Mouse (Mus musculus) regulatory T cell (primary cell): ENCODE measurements around the gene Gm7030.
"Not testable (repeated sequence)": the region's sequence is repeated elsewhere in the genome, so short reads cannot be mapped to it uniquely, and the experiment has no call there.

Source experiments
- in situ Hi-C: fragments of 300-600 bp; cut with MboI, MseI; formaldehyde crosslinking; loops from one replicate; pipeline ENCODE4 v1.15.1; 2025; ENCODE audit warnings: high pct_unique_total_duplicates

Gm7030 gene

GRCm38 (mm10) chr17:36128968-36129817 lies at the start of gene Gm7030:
Gene Gm7030 (minus strand): TSS chr17:36129425.
- in situ Hi-C loops: not testable (repeated sequence)

- in situ Hi-C loops: loop anchor here (5.0 kb wide), 1 partner anchor 87 kb away; no protein-coding TSS in a partner anchor
These were observed 49.7 kb upstream of the Gm7030 start for GRCm38 (mm10) chr17:36178938-36179337.

- in situ Hi-C loops: loop anchor here (5.0 kb wide), 1 partner anchor 84 kb away; no protein-coding TSS in a partner anchor
These were observed 46.9 kb upstream of the Gm7030 start for GRCm38 (mm10) chr17:36176132-36176531.

GRCm38 (mm10) chr17:36170287-36170814 lies 41.1 kb upstream of the Gm7030 start:
- in situ Hi-C loops: no loop called here

GRCm38 (mm10) chr17:36169753-36170152 lies 40.5 kb upstream of the Gm7030 start:
- in situ Hi-C loops: no loop called here

- in situ Hi-C loops: not testable (repeated sequence)
These were observed 39.9 kb upstream of the Gm7030 start for GRCm38 (mm10) chr17:36169094-36169493.

GRCm38 (mm10) chr17:36168039-36168652 lies 38.9 kb upstream of the Gm7030 start, which contains the start of gene Gm8909:
Gene Gm8909 (minus strand): TSS chr17:36168537.
- in situ Hi-C loops: no loop called here

GRCm38 (mm10) chr17:36167306-36168038 lies 38.2 kb upstream of the Gm7030 start:
- in situ Hi-C loops: no loop called here

- in situ Hi-C loops: not testable (repeated sequence)
These were observed 37.7 kb upstream of the Gm7030 start for GRCm38 (mm10) chr17:36166901-36167300.

GRCm38 (mm10) chr17:36161129-36162051 lies 32.2 kb upstream of the Gm7030 start:
- in situ Hi-C loops: no loop called here

- in situ Hi-C loops: not testable (repeated sequence)
These were observed 29.0 kb upstream of the Gm7030 start for GRCm38 (mm10) chr17:36158264-36158663.

GRCm38 (mm10) chr17:36157782-36158181 lies 28.6 kb upstream of the Gm7030 start:
- in situ Hi-C loops: not testable (repeated sequence)

GRCm38 (mm10) chr17:36154271-36155149 lies 25.3 kb upstream of the Gm7030 start:
- in situ Hi-C loops: no loop called here

- in situ Hi-C loops: not testable (repeated sequence)
These were observed 22.0 kb upstream of the Gm7030 start for GRCm38 (mm10) chr17:36151200-36151599.

- in situ Hi-C loops: not testable (repeated sequence)
These were observed 19.2 kb upstream of the Gm7030 start for GRCm38 (mm10) chr17:36148468-36148867.

- in situ Hi-C loops: not testable (repeated sequence)
These were observed 17.7 kb upstream of the Gm7030 start for GRCm38 (mm10) chr17:36146937-36147336.

- in situ Hi-C loops: not testable (repeated sequence)
These were observed 16.6 kb upstream of the Gm7030 start for GRCm38 (mm10) chr17:36145861-36146156.

GRCm38 (mm10) chr17:36145111-36145860 lies 16.1 kb upstream of the Gm7030 start:
- in situ Hi-C loops: no loop called here

GRCm38 (mm10) chr17:36136299-36136848 lies 7.1 kb upstream of the Gm7030 start:
- in situ Hi-C loops: not testable (repeated sequence)
